Mouse (Mus musculus): ENCODE data around the gene Oscp1. TPM values are rescaled to one million over a fixed set of nuclear protein-coding genes. Genes with fewer than 3 reads are reported as not detected.

Gene Oscp1
- polyA plus RNA-seq, 1 experiment from 2014 or later, result 13.6 TPM

DNA sequence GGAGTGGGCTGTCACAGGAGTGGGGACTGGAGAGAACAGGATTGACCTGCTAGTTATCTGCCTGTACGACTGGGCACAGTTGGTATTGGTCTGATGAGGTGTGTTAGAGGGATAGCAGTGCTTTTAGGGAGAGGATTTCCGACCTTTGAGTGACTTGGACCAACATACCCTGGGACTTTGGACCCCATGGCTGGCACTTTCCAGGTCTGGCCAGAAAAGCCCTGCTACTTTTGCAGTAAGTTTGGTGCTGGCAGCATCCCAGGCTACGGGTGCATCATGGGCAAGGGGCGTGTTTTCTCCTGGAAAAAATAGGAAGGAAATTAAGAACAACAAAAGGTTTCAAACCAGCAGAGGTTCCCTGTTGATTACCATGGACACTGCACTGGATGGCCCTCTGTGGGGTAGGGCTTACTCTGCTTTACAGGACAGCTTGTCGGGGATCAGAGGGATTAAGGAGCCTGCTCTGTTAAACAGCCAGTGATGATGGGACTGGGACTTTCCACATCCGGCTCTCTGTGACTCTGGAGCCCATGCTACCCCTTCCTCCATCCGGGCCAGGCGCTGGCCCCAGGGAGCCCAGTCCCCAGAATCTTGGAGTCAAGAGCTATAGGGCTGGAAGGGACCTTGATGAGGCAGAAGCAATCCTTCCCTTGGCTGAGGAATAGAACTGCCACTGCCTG lies 49.8 kb downstream of the Oscp1 start:
- DNase-seq (ENCODE audit: low spot score) (no peak), ATAC-seq (replicated peaks; ENCODE audit: low FRiP score, low read depth) (no peak)
- H3K27me3 ChIP-seq (ENCODE audit: insufficient read depth, low read length), result no peaks in the 10 kb centered on the region
- WGBS, result 69% methylated on average over 8 of the region's 8 CpGs
- H3K9me3 ChIP-seq (replicated peaks; ENCODE audit: low read length), result no peaks in the 10 kb centered on the region
- H3K9ac ChIP-seq (ENCODE audit: low read depth, low read length), result 0 out of 2 replicates have a peak overlapping the region, but pooled peaks have one; percentile 28
- no peak for TF ChIP-seq CTCF (IDR thresholded peaks at IDR 0.05; ENCODE audit: low read depth)
- no peaks in the 10 kb centered on the region for H3K36me3 ChIP-seq (ENCODE audit: insufficient read depth, low read length)
- peak overlapping the region; percentile 51 for H3K27ac ChIP-seq
- H3K4me1 ChIP-seq (replicated peaks; ENCODE audit: insufficient read depth, low read length), result peaks cover 54% of the 10 kb centered on the region
- H3K4me2 ChIP-seq (ENCODE audit: low read length), result no peak overlapping the region
- no peak overlapping the region for H3K4me3 ChIP-seq (replicated peaks; ENCODE audit: low read depth, low read length)

DNA sequence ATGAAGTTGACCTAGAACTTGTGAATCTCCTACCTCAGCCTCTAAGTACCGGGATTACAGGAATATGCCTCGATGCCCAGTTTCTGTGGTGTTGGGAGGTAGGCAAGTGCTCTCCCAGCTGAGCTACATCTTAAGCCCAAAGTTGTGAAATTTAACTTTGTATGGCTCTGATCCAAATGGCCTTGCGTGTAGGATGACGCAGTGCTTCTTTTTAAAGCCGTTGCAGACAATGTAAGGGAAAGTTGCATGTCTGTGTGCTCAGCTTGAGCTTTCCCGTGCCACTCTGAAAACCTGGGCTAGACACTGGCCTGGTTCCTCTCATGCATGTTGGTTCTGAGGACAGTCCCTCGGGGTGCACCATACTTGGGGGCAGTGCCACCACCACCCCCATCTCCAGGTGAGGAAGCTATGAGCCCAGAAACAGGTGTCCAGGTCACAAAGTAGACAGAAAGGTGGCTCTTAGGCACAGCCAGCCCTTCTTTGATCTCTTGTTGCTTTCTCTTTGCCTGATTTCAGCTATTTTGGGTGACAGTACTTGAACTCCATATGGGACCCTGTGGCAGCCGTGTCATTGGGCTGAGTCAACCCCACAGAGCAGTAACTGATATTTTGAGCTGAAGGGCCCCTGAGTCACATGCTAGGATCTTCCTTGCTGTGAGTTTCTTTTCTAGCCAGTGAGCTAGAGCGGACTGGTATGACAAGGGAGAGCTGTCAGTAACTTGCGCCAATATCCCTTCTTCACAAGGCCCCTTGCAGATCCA lies 51.4 kb downstream of the Oscp1 start:
- Histone ChIP-seq H3K9ac (ENCODE audit: low read depth, low read length) (no peak overlapping the region), H3K27me3 (ENCODE audit: insufficient read depth, low read length) (no peaks in the 10 kb centered on the region)
- DNase-seq (ENCODE audit: low spot score), result no peak

GRCm38 (mm10) chr4:126110374-126111152 lies 52.2 kb downstream of the Oscp1 start:
- Histone ChIP-seq H3K27me3 (ENCODE audit: insufficient read depth, low read length) (no peaks in the 10 kb centered on the region), H3K9ac (ENCODE audit: low read depth, low read length) (no peak overlapping the region), H3K4me2 (ENCODE audit: low read length) (peak overlapping the region; percentile 41), H3K4me3 (replicated peaks; ENCODE audit: low read depth, low read length) (no peak overlapping the region), H3K36me3 (ENCODE audit: insufficient read depth, low read length) (no peaks in the 10 kb centered on the region), H3K4me1 (replicated peaks; ENCODE audit: insufficient read depth, low read length) (peaks cover 53% of the 10 kb centered on the region), H3K9me3 (replicated peaks; ENCODE audit: low read length) (no peaks in the 10 kb centered on the region), H3K27ac (peak overlapping the region; percentile 91)
- DNase-seq (ENCODE audit: low spot score), result peak; percentile 77
- TF ChIP-seq CTCF (IDR thresholded peaks at IDR 0.05; ENCODE audit: low read depth), result peak; percentile 53
- peak; percentile 66 for ATAC-seq (replicated peaks; ENCODE audit: low FRiP score, low read depth)
- WGBS, result 10% methylated on average over 12 of the region's 12 CpGs

More for the DNA sequence above, 51.4 kb downstream of the Oscp1 start:
- H3K9me3 ChIP-seq (replicated peaks; ENCODE audit: low read length), result no peaks in the 10 kb centered on the region
- no peaks in the 10 kb centered on the region for H3K36me3 ChIP-seq (ENCODE audit: insufficient read depth, low read length)
- H3K4me1 ChIP-seq (replicated peaks; ENCODE audit: insufficient read depth, low read length), result peaks cover 57% of the 10 kb centered on the region
- H3K27ac ChIP-seq, result peak overlapping the region; percentile 91
- WGBS, result 64% methylated on average over 10 of the region's 10 CpGs
- no peak for ATAC-seq (replicated peaks; ENCODE audit: low FRiP score, low read depth)
- no peak overlapping the region for H3K4me3 ChIP-seq (replicated peaks; ENCODE audit: low read depth, low read length)
- TF ChIP-seq CTCF (IDR thresholded peaks at IDR 0.05; ENCODE audit: low read depth), result no peak
- peak overlapping the region; percentile 41; the same call in 1 of the 2 replicates for H3K4me2 ChIP-seq (ENCODE audit: low read length)

- no peak overlapping the region for H3K4me3 ChIP-seq (replicated peaks; ENCODE audit: low read depth, low read length)
- peaks cover 53% of the 10 kb centered on the region for H3K4me1 ChIP-seq (replicated peaks; ENCODE audit: insufficient read depth, low read length)
- no peak overlapping the region for H3K9ac ChIP-seq (ENCODE audit: low read depth, low read length)
Measured at GRCm38 (mm10) chr4:126111153-126111549, 52.8 kb downstream of the Oscp1 start.

GRCm38 (mm10) chr4:126113243-126113642 lies 54.9 kb downstream of the Oscp1 start:
- no peak overlapping the region for H3K4me3 ChIP-seq (replicated peaks; ENCODE audit: low read depth, low read length)
- no peaks in the 10 kb centered on the region for H3K27me3 ChIP-seq (ENCODE audit: insufficient read depth, low read length)
- WGBS, result 64% methylated on average over 4 of the region's 4 CpGs
- H3K4me2 ChIP-seq (ENCODE audit: low read length), result no peak overlapping the region
- DNase-seq (ENCODE audit: low spot score) (no peak), ATAC-seq (replicated peaks; ENCODE audit: low FRiP score, low read depth) (no peak)
- no peak overlapping the region for H3K9ac ChIP-seq (ENCODE audit: low read depth, low read length)
- H3K36me3 ChIP-seq (ENCODE audit: insufficient read depth, low read length), result 0 out of 2 replicates have a peak, but pooled peaks cover 3% of the 10 kb centered on the region
- H3K9me3 ChIP-seq (replicated peaks; ENCODE audit: low read length), result no peaks in the 10 kb centered on the region
- TF ChIP-seq CTCF (IDR thresholded peaks at IDR 0.05; ENCODE audit: low read depth), result no peak
- no peak overlapping the region for H3K27ac ChIP-seq
- H3K4me1 ChIP-seq (replicated peaks; ENCODE audit: insufficient read depth, low read length), result peaks cover 45% of the 10 kb centered on the region

More at GRCm38 (mm10) chr4:126111153-126111549, 52.8 kb downstream of the Oscp1 start:
- WGBS, result 19% methylated on average over 7 of the region's 7 CpGs
- Histone ChIP-seq H3K27ac (peak overlapping the region; percentile 91), H3K27me3 (ENCODE audit: insufficient read depth, low read length) (no peaks in the 10 kb centered on the region), H3K4me2 (ENCODE audit: low read length) (peak overlapping the region; percentile 41), H3K9me3 (replicated peaks; ENCODE audit: low read length) (no peaks in the 10 kb centered on the region), H3K36me3 (ENCODE audit: insufficient read depth, low read length) (no peaks in the 10 kb centered on the region)
- ATAC-seq (replicated peaks; ENCODE audit: low FRiP score, low read depth), result no peak
- no peak for DNase-seq (ENCODE audit: low spot score)
- no peak for TF ChIP-seq CTCF (IDR thresholded peaks at IDR 0.05; ENCODE audit: low read depth)

DNA sequence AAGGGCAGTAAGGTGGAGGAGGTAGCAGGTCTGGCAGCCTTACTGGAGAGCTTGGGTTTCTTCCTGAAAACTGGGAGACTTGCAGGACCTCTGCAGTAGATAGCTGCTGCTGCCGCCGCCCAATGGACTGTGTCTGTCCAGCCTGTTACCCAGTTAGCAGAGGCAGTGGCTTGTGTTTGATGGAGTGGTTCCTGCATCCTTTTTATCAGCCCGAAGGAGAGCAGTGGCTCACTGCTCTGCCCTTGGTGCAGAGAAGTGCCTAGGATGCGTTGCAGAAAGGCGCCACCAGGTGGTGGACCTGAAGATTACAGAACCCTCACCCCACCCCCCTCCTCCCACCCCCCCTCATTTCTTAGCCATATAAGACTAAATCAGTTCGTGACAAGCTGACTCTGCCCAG lies 55.6 kb downstream of the Oscp1 start:
- DNase-seq (ENCODE audit: low spot score), result peak; percentile 76
- Histone ChIP-seq H3K4me1 (replicated peaks; ENCODE audit: insufficient read depth, low read length) (peaks cover 40% of the 10 kb centered on the region), H3K9ac (ENCODE audit: low read depth, low read length) (no peak overlapping the region), H3K4me3 (replicated peaks; ENCODE audit: low read depth, low read length) (no peak overlapping the region), H3K4me2 (ENCODE audit: low read length) (no peak overlapping the region), H3K27me3 (ENCODE audit: insufficient read depth, low read length) (no peaks in the 10 kb centered on the region), H3K27ac (0 out of 2 replicates have a peak overlapping the region, but pooled peaks have one; percentile 13), H3K36me3 (ENCODE audit: insufficient read depth, low read length) (0 out of 2 replicates have a peak, but pooled peaks cover 3% of the 10 kb centered on the region), H3K9me3 (replicated peaks; ENCODE audit: low read length) (no peaks in the 10 kb centered on the region)
- TF ChIP-seq CTCF (IDR thresholded peaks at IDR 0.05; ENCODE audit: low read depth), result peak; percentile 66
- 12% methylated on average over 6 of the region's 6 CpGs for WGBS
- 0 out of 2 replicates have a peak, but pooled peaks have one; percentile 9 for ATAC-seq (replicated peaks; ENCODE audit: low FRiP score, low read depth)

Data from kidney, postnatal 0 days (tissue).